Mouse (Mus musculus): ENCODE measurements around the gene Cfp. TPM values are rescaled to one million over a fixed set of nuclear protein-coding genes. Genes with fewer than 3 reads are reported as not detected.

Gene Cfp
- polyA plus RNA-seq (2015; fragmentation: Nextera tagmentation; extraction: Ambion mirVana), result 4.5 and 5.6 TPM in 2 replicates

DNA sequence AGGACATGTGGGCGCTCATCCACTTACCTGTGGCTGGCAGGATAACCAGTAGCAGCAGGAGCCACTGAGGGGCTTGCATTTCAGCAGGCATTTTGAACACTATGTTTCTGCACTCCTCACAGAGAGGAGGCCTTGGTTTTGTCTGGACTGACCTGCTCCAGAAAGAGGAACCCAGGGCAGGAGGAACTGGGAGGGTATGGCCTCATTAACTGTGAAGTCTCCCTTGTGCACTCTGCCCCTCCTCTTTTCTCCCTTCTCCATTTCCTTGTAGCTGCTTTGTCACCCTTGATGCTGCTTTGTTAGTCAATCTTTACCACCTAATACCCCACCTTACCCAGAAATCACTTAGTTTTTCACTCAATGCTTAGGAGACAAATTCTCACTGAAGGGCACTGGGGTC, at the start of gene Cfp:
Cfp (minus strand) TSS at position 192 of the 400 bp plus-strand sequence.
- no peak for ATAC-seq
- Histone ChIP-seq H3K9ac (no peak within 1 kb of the TSS), H3K9me3 (replicated peaks) (no peaks in the 10 kb centered on the region), H3K36me3 (ENCODE audit: poor library complexity, severe bottlenecking) (peaks cover 60% of the 10 kb centered on the region), H3K27ac (no peak within 1 kb of the TSS), H3K4me2 (no peak within 1 kb of the TSS), H3K4me1 (no peaks in the 10 kb centered on the region), H3K4me3 (no peak within 1 kb of the TSS), H3K27me3 (no peaks in the 10 kb centered on the region)
- WGBS, result 100% methylated on average over 1 of the region's 1 CpGs

DNA sequence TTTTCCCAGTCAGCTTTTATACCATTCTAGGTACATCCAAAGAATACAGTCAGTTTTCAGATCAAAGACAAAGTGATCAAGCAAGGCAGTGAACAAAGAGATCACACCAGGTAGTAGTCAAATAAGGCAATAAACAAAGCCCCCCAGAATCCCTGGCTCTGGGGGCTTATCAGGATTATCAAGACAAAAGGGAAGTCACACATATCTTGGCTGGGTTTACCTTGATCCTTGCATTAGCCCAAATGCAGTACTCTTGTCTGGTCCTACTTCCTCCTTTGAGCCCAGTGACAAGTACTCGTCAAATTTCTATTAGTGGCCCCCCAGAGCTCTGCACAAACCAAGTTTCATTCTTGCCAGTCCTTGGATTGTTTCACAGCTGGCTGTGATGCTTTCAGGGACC, 49.5 kb upstream of the Cfp start:
- ATAC-seq, result no peak
- 71% methylated on average over 1 of the region's 1 CpGs for WGBS

DNA sequence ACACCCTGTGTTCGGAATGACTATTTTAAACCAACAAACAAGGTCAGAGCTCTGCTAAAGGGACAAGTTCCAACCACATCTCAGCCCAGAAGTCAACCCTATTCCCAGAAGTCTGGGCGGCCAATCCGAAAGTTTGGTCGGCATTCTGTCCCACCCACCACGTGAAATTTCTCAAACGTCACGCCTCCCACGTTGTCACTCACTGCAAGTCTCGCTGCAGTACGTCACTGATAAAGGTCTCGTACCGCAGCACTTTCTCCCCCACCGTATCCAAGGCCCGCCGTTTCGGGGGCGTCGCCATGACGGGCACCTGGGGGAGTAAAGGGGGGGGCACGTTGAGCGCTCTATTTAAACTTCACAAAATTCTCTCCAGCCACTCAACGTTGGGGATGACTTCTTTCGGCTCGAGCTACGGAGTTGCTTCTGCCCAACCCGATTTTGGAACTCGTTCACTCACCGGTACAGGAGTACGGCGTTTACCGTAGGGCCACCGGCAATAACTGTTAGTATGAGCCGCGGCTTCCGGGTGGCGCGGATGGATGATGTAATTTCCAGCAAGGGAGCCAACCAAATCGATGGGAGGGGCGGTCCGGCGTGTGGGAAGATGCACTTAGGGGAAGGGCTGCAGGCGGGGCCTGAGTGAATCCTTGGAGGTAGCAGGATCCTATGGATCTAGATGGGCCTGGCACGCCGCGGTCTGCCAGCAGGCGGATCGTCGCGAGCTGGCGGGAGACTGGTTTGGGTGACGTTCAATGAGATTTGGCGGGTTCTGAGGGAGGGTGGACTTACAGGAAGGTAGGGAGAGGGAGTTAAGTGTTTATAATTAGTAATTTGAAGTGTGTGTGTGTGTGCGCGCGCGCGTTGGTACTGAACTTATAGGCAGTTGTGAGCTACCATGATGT, 30.4 kb upstream of the Cfp start, which contains the start of gene Uxt:
Uxt (minus strand) TSS at position 541 of the 902 bp plus-strand sequence.
- Histone ChIP-seq H3K4me2 (peak within 1 kb of the TSS; percentile 56), H3K27ac (peak within 1 kb of the TSS; percentile 57; the same call in 1 of the 2 replicates), H3K9ac (peak within 1 kb of the TSS; percentile 57), H3K27me3 (no peaks in the 10 kb centered on the region), H3K4me1 (no peaks in the 10 kb centered on the region), H3K4me3 (peak within 1 kb of the TSS; percentile 51), H3K36me3 (ENCODE audit: poor library complexity, severe bottlenecking) (peaks cover 12% of the 10 kb centered on the region), H3K9me3 (replicated peaks) (no peaks in the 10 kb centered on the region)
- 16% methylated on average over 56 of the region's 57 CpGs for WGBS
- ATAC-seq, result peak; percentile 99

More for the DNA sequence above, 49.5 kb upstream of the Cfp start:
- Histone ChIP-seq H3K27ac (no peak overlapping the region), H3K27me3 (no peaks in the 10 kb centered on the region), H3K36me3 (ENCODE audit: poor library complexity, severe bottlenecking) (no peaks in the 10 kb centered on the region), H3K9me3 (replicated peaks) (no peaks in the 10 kb centered on the region), H3K4me1 (no peaks in the 10 kb centered on the region), H3K4me2 (no peak overlapping the region), H3K4me3 (no peak overlapping the region), H3K9ac (no peak overlapping the region)

DNA sequence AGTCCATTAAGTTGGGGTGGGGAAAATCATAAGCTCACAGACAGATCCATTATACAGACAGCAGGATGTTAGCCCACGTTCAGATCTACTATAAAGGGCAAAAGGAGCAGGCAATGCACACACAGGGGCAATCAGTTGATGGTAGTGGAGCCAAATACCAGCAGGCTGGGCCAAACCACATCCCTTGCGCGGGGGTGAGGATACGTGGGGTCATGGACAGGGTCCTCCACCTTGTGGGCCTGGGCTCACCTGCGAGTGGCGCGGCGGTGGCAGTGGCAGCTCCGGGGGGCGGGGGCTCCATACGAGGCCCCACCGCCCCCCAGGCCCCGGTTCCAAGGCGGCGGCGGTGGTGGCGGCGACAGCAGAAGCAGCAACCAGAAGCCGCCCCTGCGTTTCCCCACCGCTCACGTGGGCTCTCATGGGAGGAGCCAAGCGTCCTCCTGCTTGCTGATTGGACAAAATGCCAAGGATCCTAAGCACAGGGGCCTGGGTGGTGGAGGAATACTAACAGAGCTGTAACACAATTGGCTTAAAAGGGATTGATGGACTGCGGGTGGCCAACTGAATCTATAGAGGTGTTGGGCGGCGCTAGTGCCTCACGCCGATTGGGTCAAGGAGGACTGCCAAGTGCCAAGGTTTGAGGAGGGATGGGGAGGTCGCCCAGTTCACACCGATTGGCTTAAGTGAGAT, 19.0 kb upstream of the Cfp start, which contains the start of gene Elk1:
Elk1 (minus strand) TSS at position 418 of the 690 bp plus-strand sequence.
- 29% methylated on average over 28 of the region's 30 CpGs for WGBS
- H3K27ac ChIP-seq, result peak within 1 kb of the TSS; percentile 44

DNA sequence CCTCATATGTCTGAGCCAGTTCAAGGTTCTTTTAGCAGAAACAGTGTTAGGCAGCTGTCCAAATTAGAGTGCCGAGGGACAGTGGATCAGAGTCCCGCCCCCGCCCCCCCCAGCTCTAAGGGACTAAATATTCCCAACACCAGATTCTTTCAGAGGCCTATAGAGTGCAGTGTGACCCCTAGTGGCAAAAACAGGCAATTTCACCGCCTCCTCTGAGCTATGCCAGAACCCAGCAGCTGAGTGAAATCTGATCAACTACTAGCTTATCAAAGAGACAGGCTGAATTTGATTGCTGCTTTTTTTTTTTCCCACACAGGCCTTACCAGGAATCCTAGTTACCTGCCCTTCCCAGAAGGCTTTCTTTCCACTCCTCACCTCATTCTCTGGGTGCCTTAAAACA, 14.7 kb upstream of the Cfp start:
- no peaks in the 10 kb centered on the region; the same call in 1 of the 2 replicates for H3K36me3 ChIP-seq (ENCODE audit: poor library complexity, severe bottlenecking)
- no peak overlapping the region for H3K9ac ChIP-seq
- H3K4me1 ChIP-seq, result peaks cover 10% of the 10 kb centered on the region; the same call in 1 of the 2 replicates
- WGBS, result 13% methylated on average over 4 of the region's 4 CpGs
- ATAC-seq, result no peak
- H3K4me2 ChIP-seq, result no peak overlapping the region
- H3K9me3 ChIP-seq (replicated peaks), result no peaks in the 10 kb centered on the region
- no peak overlapping the region for H3K4me3 ChIP-seq
- H3K27ac ChIP-seq, result no peak overlapping the region
- H3K27me3 ChIP-seq, result no peaks in the 10 kb centered on the region

More for the DNA sequence above, 19.0 kb upstream of the Cfp start, which contains the start of gene Elk1:
- H3K4me1 ChIP-seq, result peaks cover 10% of the 10 kb centered on the region; the same call in 1 of the 2 replicates
- H3K36me3 ChIP-seq (ENCODE audit: poor library complexity, severe bottlenecking), result no peaks in the 10 kb centered on the region
- peak within 1 kb of the TSS; percentile 71 for H3K9ac ChIP-seq
- H3K4me3 ChIP-seq, result peak within 1 kb of the TSS; percentile 62
- H3K4me2 ChIP-seq, result peak within 1 kb of the TSS; percentile 58
- no peaks in the 10 kb centered on the region for H3K27me3 ChIP-seq
- H3K9me3 ChIP-seq (replicated peaks), result no peaks in the 10 kb centered on the region
- peak; percentile 99 for ATAC-seq

DNA sequence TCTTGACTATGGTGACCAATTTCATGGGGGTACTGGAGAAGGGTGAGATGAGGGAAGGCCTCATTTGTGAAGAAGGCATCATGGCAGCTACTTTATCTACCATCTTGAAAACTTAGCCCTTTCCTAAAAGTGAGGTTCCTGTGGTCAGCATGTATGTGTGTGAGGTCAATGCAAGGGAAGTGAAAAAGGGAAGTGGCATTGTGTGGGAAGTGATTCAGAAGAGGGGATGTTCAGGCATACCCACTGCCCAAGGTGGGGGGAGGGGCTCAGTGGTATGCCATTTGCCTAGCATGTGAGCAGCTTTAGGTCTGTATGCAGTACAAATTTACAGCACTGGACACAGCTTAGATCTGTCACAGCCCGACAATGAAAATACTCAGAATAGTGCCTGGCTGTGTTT, 608 bp upstream of the Cfp start:
- Histone ChIP-seq H3K9ac (no peak overlapping the region), H3K9me3 (replicated peaks) (no peaks in the 10 kb centered on the region), H3K27ac (no peak overlapping the region), H3K4me1 (no peaks in the 10 kb centered on the region), H3K4me3 (no peak overlapping the region), H3K4me2 (no peak overlapping the region), H3K36me3 (ENCODE audit: poor library complexity, severe bottlenecking) (peaks cover 60% of the 10 kb centered on the region), H3K27me3 (no peaks in the 10 kb centered on the region)
- no peak for ATAC-seq
- 90% methylated on average over 1 of the region's 1 CpGs for WGBS

DNA sequence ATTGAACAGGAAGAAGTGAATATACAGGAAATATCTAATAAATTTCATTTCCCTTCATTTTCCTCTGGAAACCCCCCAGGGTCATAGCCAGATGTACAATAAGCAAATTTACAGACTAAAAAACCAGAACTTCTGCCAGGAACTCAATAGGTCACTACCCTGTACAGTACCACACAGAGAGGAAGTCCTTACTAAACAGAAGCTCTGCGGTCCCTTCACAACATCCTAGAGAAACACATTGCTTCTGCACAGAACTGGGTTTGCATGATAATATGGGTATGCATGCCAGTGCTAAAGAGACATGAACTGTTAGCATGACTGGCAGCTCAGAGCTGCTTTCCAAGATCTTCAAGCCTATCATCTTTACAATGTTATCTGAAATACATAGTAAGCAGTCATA, 1.5 kb downstream of the Cfp start:
- no peak for ATAC-seq
- Histone ChIP-seq H3K4me3 (no peak overlapping the region), H3K4me1 (no peaks in the 10 kb centered on the region), H3K4me2 (no peak overlapping the region), H3K9me3 (replicated peaks) (no peaks in the 10 kb centered on the region), H3K27me3 (no peaks in the 10 kb centered on the region), H3K36me3 (ENCODE audit: poor library complexity, severe bottlenecking) (peaks cover 45% of the 10 kb centered on the region), H3K9ac (no peak overlapping the region), H3K27ac (no peak overlapping the region)
- WGBS, result 79% methylated on average over 1 of the region's 1 CpGs

DNA sequence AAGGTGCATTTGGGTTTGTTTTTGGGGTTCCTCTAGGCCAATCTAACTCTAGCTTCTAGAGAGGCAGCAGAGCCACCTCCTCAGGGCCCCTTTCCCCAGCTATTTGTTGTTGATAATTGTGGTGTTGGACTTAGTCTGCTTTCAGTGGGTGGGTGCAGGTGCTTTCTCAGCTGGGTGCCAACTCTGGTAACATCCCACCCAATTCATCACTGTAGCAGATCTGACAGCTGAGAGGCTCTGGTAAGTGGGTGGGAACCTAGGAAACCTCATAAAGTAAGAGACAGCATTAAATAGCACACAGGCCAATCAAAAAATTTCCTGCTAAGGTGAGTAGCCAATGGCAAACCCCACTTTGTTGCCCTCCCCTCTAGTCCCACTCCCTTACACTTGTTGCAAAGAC, 6.4 kb downstream of the Cfp start:
- Histone ChIP-seq H3K4me1 (0 out of 2 replicates have a peak, but pooled peaks cover under 1% of the 10 kb centered on the region), H3K9ac (no peak overlapping the region), H3K4me2 (no peak overlapping the region), H3K36me3 (ENCODE audit: poor library complexity, severe bottlenecking) (peaks cover 27% of the 10 kb centered on the region), H3K27ac (no peak overlapping the region), H3K9me3 (replicated peaks) (no peaks in the 10 kb centered on the region), H3K27me3 (no peaks in the 10 kb centered on the region), H3K4me3 (no peak overlapping the region)
- no peak for ATAC-seq

DNA sequence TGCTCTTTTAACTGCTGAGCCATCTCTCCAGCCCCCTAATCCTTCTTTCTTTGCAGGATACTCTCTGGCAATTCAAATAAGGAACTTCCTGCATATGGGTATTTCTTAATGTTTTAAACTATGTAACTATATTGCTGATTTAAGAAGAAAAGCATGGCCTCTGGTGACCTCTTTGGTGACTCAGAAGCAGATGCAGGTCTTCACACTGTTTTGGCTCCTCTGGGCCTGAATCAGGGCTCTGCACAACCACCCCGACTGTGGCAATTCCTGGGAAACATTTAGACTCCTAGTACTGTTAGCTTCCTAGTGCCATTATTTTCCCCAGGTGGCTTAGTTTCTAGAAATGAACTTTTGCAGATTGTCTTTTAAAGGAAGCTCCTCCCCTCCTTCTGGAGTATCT, 7.8 kb downstream of the Cfp start:
- Histone ChIP-seq H3K9me3 (replicated peaks) (no peaks in the 10 kb centered on the region), H3K4me2 (no peak overlapping the region), H3K36me3 (ENCODE audit: poor library complexity, severe bottlenecking) (peaks cover 21% of the 10 kb centered on the region), H3K27ac (no peak overlapping the region), H3K27me3 (no peaks in the 10 kb centered on the region), H3K9ac (no peak overlapping the region), H3K4me1 (peaks cover 4% of the 10 kb centered on the region; the same call in 1 of the 2 replicates), H3K4me3 (no peak overlapping the region)
- no peak for ATAC-seq
- WGBS, result 89% methylated on average over 1 of the region's 1 CpGs

DNA sequence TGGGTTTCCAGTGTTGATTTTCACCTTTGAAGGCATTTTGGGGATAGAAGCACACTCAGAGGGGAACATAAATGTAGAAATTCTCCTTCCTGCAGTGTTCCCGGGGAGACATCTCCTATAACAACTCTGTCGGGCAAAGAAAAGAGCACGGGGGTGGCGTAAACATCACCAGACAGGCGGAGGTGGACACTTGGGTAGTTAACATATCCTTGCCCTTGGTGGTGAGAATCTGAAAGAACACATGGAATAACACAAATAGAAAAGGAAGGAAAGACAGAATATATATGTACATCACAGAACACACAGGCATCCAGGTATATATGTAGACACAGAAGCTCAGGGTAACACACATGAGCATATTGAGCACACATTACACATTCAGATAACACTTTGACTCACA, 10.0 kb downstream of the Cfp start:
- Histone ChIP-seq H3K27ac (no peak overlapping the region; the same call in 1 of the 2 replicates), H3K9me3 (replicated peaks) (no peaks in the 10 kb centered on the region), H3K4me2 (peak overlapping the region; percentile 63), H3K27me3 (no peaks in the 10 kb centered on the region), H3K9ac (no peak overlapping the region), H3K36me3 (ENCODE audit: poor library complexity, severe bottlenecking) (no peaks in the 10 kb centered on the region; the same call in 1 of the 2 replicates), H3K4me1 (peaks cover 4% of the 10 kb centered on the region; the same call in 1 of the 2 replicates), H3K4me3 (peak overlapping the region; percentile 53)
- 46% methylated on average over 5 of the region's 5 CpGs for WGBS
- ATAC-seq, result peak; percentile 14

DNA sequence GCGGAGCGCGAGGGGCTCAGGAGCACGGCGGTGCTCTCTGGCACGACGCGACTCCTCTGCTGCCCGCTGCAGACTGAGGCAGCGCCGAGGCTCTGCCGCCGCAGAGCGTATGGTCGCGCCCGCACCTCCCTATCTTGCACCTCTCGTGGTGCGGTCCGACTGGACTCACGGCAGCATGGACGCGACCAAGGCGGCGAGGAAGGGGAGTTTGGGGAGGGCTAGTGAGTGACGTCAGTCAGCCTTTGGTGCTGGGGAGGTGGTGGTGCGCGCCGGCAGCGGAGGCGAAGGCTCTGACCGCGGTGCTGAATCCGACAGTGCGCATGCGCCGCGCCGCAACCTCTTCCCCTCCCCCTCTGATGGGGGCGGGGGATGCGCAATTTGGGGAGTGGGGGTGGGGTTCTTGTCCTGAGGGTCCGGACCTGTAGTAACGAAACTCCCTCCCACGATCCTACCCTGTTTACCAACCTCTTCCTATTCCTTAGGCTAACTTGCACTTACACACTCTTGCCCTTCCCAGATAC, 10.5 kb downstream of the Cfp start, which contains the start of gene Syn1:
Syn1 (minus strand) TSS at position 161 of the 521 bp plus-strand sequence.
- whole genome bisulfite sequencing, result 21% methylated on average over 27 of the region's 44 CpGs
- ATAC-seq, result peak; percentile 98
- H3K27ac ChIP-seq, result peak within 1 kb of the TSS; percentile 51; the same call in 1 of the 2 replicates
- H3K36me3 ChIP-seq (ENCODE audit: poor library complexity, severe bottlenecking), result no peaks in the 10 kb centered on the region; the same call in 1 of the 2 replicates
- H3K4me2 ChIP-seq, result peak within 1 kb of the TSS; percentile 63
- peak within 1 kb of the TSS; percentile 63 for H3K9ac ChIP-seq
- peaks cover 4% of the 10 kb centered on the region; the same call in 1 of the 2 replicates for H3K4me1 ChIP-seq
- no peaks in the 10 kb centered on the region for H3K27me3 ChIP-seq
- H3K4me3 ChIP-seq, result peak within 1 kb of the TSS; percentile 53
- no peaks in the 10 kb centered on the region for H3K9me3 ChIP-seq (replicated peaks)
